Mouse (Mus musculus): ENCODE results near the gene Vti1a. TPM values are rescaled to one million over a fixed set of nuclear protein-coding genes. Genes with fewer than 3 reads are reported as not detected.
A peak's percentile ranks its signal among the peaks of the same experiment; 100 is the strongest.

The Vti1a gene
- total RNA-seq, 2 experiments from 2014 or later: 20.3 to 21.5 TPM

DNA sequence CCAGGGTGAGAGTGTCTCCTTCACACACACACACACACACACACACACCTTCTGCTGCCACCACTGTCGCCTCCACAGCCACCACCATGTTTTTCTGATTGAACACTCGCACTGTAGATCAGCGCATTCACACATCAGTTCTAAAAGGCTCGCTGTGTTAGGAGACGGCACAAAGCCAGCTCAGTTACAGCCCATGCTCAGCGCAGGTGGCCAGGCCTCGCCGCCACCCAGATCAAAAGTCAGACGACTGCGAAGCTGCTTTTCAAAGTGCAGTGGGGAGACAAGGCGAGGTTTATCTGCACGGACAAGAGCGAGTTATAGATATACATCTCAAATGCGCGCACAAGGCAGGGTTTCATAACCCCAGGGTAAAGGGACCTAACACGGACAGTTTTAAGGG, 191.7 kb downstream of the Vti1a start:
- intact Hi-C loops (cut with DNase I): no loop called here
- no peak for DNase-seq

- no peak for DNase-seq
- intact Hi-C loops (cut with DNase I): no loop called here
These were observed 192.1 kb downstream of the Vti1a start for GRCm38 (mm10) chr19:55508239-55508638.

DNA sequence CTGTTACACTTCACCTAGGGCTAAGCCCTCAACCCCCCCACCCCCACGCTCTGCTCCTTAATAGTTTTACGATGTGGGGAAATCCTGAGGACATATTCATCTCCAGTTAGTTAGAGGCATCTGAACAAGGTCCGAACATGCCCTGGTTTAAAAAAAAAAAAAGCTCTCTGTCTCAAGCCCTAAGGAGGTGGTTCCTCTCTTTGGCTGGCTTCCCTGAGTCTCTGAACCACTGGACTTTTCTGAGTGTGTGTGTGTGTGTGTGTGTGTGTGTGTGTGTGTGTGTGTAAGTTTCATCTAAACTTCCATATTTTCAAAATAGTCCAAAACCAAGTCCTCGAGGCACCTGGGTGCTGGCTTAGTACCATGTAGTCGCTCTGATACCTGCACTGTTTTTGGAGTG, 192.9 kb downstream of the Vti1a start:
- no peak for DNase-seq
- intact Hi-C loops (cut with DNase I): no loop called here

- intact Hi-C loops (cut with DNase I): no loop called here
- DNase-seq: no peak
These were observed 193.5 kb downstream of the Vti1a start for GRCm38 (mm10) chr19:55509618-55510017.

DNA sequence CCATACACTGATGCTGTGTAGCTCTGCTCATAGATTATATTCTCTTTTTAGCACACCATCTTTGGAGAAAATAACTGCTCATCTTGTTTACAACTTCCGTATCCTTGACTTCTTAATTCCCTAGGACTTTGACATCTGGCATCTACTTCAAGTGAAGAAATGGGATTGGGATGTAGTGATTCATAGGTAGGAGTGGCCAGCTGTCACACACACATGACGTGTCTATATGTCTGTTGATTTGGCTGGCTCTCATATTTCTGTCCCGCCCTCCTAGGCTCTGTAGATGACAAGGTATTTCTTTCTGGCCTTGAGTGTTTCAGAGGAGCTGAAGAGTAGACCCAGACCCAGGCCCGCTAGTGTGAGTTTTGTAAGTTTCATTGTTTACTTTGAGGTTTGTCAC, 197.8 kb downstream of the Vti1a start:
- DNase-seq: no peak
- intact Hi-C loops (cut with DNase I): no loop called here

GRCm38 (mm10) chr19:55520236-55520635, 204.1 kb downstream of the Vti1a start:
- no peak for DNase-seq
- intact Hi-C loops (cut with DNase I): no loop called here

DNA sequence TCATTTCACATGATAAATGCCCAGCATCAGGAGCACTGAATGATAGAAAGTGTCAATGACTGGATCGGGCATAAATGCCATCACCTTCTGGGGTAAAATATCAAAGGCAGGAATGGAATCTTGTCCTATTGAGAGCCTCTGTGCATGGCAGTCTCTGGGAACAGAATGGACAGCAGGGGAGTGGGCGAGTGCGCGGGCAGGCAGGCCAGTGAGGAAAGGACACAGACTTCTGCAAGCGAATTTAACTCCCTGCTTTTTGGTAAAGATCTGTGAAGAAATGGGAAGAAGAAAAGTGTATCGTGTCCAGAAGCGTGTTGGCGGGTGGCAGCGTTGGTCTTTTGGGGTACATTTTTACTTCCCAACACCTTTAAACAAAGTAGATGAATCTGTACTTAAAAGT, 207.2 kb downstream of the Vti1a start:
- DNase-seq: no peak
- intact Hi-C loops (cut with DNase I): no loop called here

GRCm38 (mm10) chr19:55524385-55524784, 208.3 kb downstream of the Vti1a start:
- no peak for DNase-seq
- intact Hi-C loops (cut with DNase I): no loop called here

- intact Hi-C loops (cut with DNase I): no loop called here
- DNase-seq: no peak
These were observed 209.0 kb downstream of the Vti1a start for GRCm38 (mm10) chr19:55525056-55525455.

DNA sequence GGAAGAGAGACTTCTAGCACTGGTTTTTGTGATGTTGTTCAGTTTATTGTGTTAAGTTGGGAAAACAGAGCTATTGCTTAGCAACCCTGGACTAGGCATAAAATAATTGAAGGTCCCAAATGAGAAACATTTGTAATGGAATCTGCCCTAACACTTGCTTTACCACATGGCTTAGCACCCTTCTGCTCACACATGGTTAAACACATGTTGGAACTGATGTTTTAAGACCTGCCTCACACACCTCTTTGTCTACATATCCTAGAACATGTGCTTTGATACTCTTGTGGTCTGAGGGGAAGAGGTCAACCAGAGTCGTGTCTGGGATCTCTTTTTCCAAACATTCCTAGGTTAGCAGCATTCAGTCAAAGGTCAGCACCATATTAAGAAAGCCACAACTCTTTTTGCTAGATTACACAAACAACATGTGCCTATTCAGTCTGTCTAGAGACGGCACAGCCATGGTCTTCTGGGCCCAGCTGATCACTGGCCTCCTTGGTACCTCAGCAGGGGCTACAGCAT, 210.7 kb downstream of the Vti1a start:
- intact Hi-C loops (cut with DNase I): no loop called here
- DNase-seq: no peak

- no peak for DNase-seq
- intact Hi-C loops (cut with DNase I): no loop called here
These were observed 213.9 kb downstream of the Vti1a start for GRCm38 (mm10) chr19:55530041-55530440.

DNA sequence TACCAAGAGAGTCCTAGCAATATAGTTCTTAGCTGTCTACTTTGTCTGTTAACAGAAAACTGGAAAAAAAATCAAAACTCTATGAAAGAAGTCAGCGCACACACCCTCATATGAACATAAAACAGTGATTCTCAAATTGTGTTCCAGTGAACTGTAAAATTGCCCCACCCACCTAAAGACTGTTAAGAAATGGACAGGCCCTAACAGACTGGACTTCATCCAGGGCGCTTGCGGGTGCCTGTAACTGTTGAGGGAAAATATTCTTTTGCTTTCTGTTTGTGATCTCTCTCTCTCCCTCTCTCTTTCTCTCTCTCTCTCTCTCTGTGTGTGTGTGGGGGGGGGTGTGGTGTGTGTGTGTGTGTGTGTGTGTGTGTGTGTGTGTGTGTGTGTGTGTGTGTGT, 216.6 kb downstream of the Vti1a start:
- no peak for DNase-seq
- intact Hi-C loops (cut with DNase I): no loop called here

GRCm38 (mm10) chr19:55536273-55536937, 220.3 kb downstream of the Vti1a start:
- no peak for DNase-seq
- intact Hi-C loops (cut with DNase I): loop anchor here (2.0 to 5.0 kb wide), 2 partner anchors 119 to 598 kb away; no protein-coding TSS in a partner anchor

GRCm38 (mm10) chr19:55537691-55538090, 221.6 kb downstream of the Vti1a start:
- intact Hi-C loops (cut with DNase I): loop anchor here (2.0 to 5.0 kb wide), 2 partner anchors 120 to 597 kb away; no protein-coding TSS in a partner anchor
- DNase-seq: peak; percentile 48 to 50

DNA sequence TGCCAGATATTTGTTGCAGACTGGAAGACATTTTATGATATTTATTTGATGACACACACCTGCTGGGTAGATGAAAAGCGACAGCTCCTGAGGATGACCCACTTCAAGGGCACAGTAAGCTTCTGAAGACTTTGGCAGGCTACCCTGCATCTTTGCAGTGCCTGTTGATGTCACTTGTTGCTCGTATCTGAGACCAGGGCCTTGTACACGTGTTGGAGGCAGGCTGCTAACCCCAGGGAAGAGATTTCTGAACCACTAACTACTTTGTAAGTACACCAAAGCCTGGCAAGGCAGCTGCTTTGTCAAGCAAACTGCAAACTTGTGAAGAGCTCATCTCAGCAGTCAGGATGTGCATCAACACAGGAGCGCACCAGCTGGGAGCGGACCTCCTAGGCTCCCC, 225.5 kb downstream of the Vti1a start:
- intact Hi-C loops (cut with DNase I): loop anchor here (10.0 kb wide), 1 partner anchor 197 kb away; no protein-coding TSS in a partner anchor
- DNase-seq: no peak

DNA sequence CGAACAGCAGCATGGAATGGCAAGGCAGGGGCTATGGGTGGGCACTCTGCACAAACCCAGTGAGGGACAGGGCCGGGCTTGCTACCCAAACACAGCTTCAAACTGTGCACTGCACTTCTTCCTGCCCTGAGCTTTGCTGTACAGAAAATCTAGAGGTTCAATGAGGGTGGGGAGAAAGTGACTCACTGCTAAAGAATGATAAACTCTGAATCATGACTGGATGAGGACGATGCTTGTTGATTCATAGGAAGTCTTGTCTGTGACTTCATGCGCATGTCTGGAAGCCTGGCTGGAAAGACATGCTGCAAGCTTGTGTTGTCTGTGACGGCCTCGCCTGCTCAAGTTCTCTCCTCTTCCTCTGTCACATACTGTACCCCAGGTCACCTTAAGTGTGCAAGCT, 226.4 kb downstream of the Vti1a start:
- intact Hi-C loops (cut with DNase I): loop anchor here (10.0 kb wide), 1 partner anchor 198 kb away; no protein-coding TSS in a partner anchor
- peak in 1 of 2 experiments; percentile 40 for DNase-seq

DNA sequence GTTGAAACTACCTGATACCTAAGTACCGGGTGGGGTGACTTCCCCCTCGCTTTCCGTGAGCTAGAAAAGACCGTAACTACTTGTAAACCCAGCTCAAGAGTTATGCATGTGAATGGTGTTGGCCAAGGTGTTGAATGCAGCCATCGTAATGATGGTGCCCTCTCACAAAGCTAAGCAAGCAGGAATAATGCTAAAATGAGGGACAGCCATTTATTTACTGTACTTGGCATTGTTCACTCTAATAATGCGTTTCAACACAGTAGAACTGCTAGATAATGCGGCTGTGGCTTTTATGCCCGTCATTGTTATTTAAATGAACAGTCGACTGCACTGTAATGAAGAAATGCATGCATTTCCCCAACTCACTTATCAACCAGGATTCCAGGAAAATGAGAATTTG, 227.1 kb downstream of the Vti1a start:
- intact Hi-C loops (cut with DNase I): loop anchor here (10.0 kb wide), 1 partner anchor 198 kb away; no protein-coding TSS in a partner anchor
- no peak for DNase-seq

- intact Hi-C loops (cut with DNase I): loop anchor here (2.0 to 10.0 kb wide), 2 partner anchors 200 to 332 kb away; no protein-coding TSS in a partner anchor
- DNase-seq: no peak
These were observed 228.4 kb downstream of the Vti1a start for GRCm38 (mm10) chr19:55544498-55544897.

GRCm38 (mm10) chr19:55545529-55545928, 229.4 kb downstream of the Vti1a start:
- intact Hi-C loops (cut with DNase I): loop anchor here (2.0 to 10.0 kb wide), 3 partner anchors 197 to 331 kb away; partner anchors contain the start of gene Tcf7l2
- DNase-seq: peak; percentile 84 to 89

- intact Hi-C loops (cut with DNase I): loop anchor here (5.0 to 10.0 kb wide), 2 partner anchors 196 to 201 kb away; partner anchors contain the start of gene Tcf7l2
- DNase-seq: no peak
These were observed 230.0 kb downstream of the Vti1a start for GRCm38 (mm10) chr19:55546009-55546528.

DNA sequence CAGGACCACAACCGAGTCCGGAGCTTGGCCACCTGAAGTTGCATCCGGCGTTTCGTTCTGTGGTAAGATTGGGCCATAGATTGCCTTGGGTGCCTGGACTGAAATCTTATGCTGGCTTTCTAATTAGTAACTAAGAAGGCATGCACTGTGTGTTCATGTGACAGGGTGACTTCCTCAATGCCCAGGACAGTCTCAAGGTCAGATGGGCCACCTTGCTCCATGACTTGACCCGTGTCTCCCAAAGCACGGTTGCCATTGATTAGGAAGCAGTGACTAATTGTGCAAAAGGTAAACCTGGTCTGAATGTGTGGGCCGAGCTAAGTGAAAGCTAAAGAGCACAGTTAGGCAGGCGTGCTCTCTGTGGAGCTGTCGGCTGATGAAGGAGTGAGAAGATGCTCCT, 232.1 kb downstream of the Vti1a start:
- DNase-seq: no peak
- intact Hi-C loops (cut with DNase I): loop anchor here (5.0 to 10.0 kb wide), 2 partner anchors 194 to 203 kb away; partner anchors contain the start of gene Tcf7l2

- DNase-seq: no peak
- intact Hi-C loops (cut with DNase I): loop anchor here (5.0 to 10.0 kb wide), 2 partner anchors 194 to 204 kb away; partner anchors contain the start of gene Tcf7l2
These were observed 232.6 kb downstream of the Vti1a start for GRCm38 (mm10) chr19:55548656-55549055.

Data from heart, postnatal 10 days (tissue).